In the genomic region with DNA sequence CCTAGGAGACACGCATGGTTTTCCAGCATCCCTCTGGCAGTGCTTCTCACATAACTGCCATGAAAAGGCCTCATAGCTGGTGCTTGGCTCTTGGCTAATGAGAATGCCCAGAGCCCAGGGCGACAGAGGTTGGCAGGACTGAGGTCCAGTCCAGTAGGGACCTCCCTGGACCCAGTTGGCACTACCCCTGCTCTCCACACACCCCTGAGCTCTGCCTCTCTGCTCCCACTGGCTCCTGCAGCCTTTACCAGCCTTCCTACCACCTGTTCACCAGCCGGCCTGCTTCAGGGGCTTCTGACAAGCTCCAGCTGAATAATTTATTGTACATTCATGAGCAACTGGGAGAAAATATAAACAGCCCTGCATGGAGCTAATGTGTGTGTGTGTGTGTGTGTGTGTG, we compare ENCODE assay signal across 30 mouse cellular contexts.
DNase-seq lines count a peak whose midpoint lies in the region; ATAC-seq and TF ChIP-seq lines count a peak whose summit lies in the region.
"Had no signal": no experiment of that assay in that cellular context is flagged by ENCODE, and none has a peak within 500 bp of the region (broad histone marks: within the 10 kb centered on the region; RNA-seq: fewer than 3 reads in every experiment).

No protein-coding gene starts in this region.

- peak; percentile 55 for DNase-seq in brain, embryonic 14.5 days (ENCODE audit: low read depth)
- no peak for DNase-seq in thymus, adult 2 months
- DNase-seq in gastrocnemius, adult 2 months = no peak
- DNase-seq: adrenal gland, postnatal 10 days; cerebellum, adult 18-20 months; gastrocnemius, postnatal 14 days; heart, adult 18-20 months; heart, postnatal 4 days; kidney, adult 18-20 months; kidney, postnatal 36 days; layer of hippocampus, postnatal 36 days; liver, embryonic 13.5 days; lung, adult 18-20 months; lung, postnatal 4 days; thymus, adult 18-20 months; thymus, postnatal 36 days had no signal

- no peak for TF ChIP-seq POLR2A in brain, embryonic 14.5 days (IDR thresholded peaks at IDR 0.05; ENCODE audit: borderline replicate concordance, extremely low read depth, insufficient read depth, insufficient read length, poor library complexity, severe bottlenecking)
- TF ChIP-seq POLR2A in thymus, adult 2 months (IDR thresholded peaks at IDR 0.05; ENCODE audit: control insufficient read depth, extremely low read depth, insufficient read depth, low read length, poor library complexity) = no peak

- H3K27me3 ChIP-seq in forebrain, embryonic 13.5 days = no peaks in the 10 kb centered on the region
- no peaks in the 10 kb centered on the region for H3K27me3 ChIP-seq in forebrain, embryonic 12.5 days
- no peaks in the 10 kb centered on the region for H3K27me3 ChIP-seq in intestine, embryonic 15.5 days (replicated peaks)
- no peaks in the 10 kb centered on the region for H3K27me3 ChIP-seq in intestine, postnatal 0 days (replicated peaks; ENCODE audit: control insufficient read depth, insufficient read depth, low read length)
- no peaks in the 10 kb centered on the region for H3K27me3 ChIP-seq in limb, embryonic 12.5 days
- H3K27me3 ChIP-seq in thymus, adult 2 months (ENCODE audit: control insufficient read depth, insufficient read depth, low read length) = no peaks in the 10 kb centered on the region
- H3K27me3 ChIP-seq: hindbrain, embryonic 13.5 days; limb, embryonic 15.5 days; liver, embryonic 13.5 days; neural tube, embryonic 12.5 days had no signal

- no peak for TF ChIP-seq CTCF in intestine, postnatal 0 days (IDR thresholded peaks at IDR 0.05; ENCODE audit: low read depth)
- no peak for TF ChIP-seq CTCF in brain, embryonic 14.5 days (IDR thresholded peaks at IDR 0.05; ENCODE audit: borderline replicate concordance, extremely low read depth, insufficient read depth, insufficient read length)
- no peak for TF ChIP-seq CTCF in thymus, adult 2 months (IDR thresholded peaks at IDR 0.05; ENCODE audit: borderline replicate concordance, control insufficient read depth, extremely low read depth, insufficient read depth, low read length, poor library complexity)
- TF ChIP-seq CTCF in gastrocnemius, adult 2 months (IDR thresholded peaks at IDR 0.05) = no peak

- no peaks in the 10 kb centered on the region for H3K9me3 ChIP-seq in forebrain, embryonic 13.5 days (replicated peaks)
- H3K9me3 ChIP-seq in forebrain, embryonic 12.5 days = no peaks in the 10 kb centered on the region
- no peaks in the 10 kb centered on the region for H3K9me3 ChIP-seq in intestine, embryonic 15.5 days
- H3K9me3 ChIP-seq in intestine, postnatal 0 days (ENCODE audit: control insufficient read depth) = no peaks in the 10 kb centered on the region
- 0 out of 2 replicates have a peak, but pooled peaks cover 3% of the 10 kb centered on the region for H3K9me3 ChIP-seq in limb, embryonic 12.5 days
- H3K9me3 ChIP-seq: hindbrain, embryonic 13.5 days; limb, embryonic 15.5 days; liver, embryonic 13.5 days; megakaryocyte, embryonic 14.5 days; midbrain, embryonic 12.5 days; neural tube, embryonic 12.5 days had no signal

- no peak overlapping the region for H3K27ac ChIP-seq in forebrain, embryonic 13.5 days
- no peak overlapping the region for H3K27ac ChIP-seq in forebrain, embryonic 12.5 days
- 0 out of 2 replicates have a peak overlapping the region, but pooled peaks have one; percentile 36 for H3K27ac ChIP-seq in intestine, embryonic 15.5 days
- no peak overlapping the region for H3K27ac ChIP-seq in intestine, postnatal 0 days (ENCODE audit: low read depth, low read length)
- 0 out of 2 replicates have a peak overlapping the region, but pooled peaks have one; percentile 29 for H3K27ac ChIP-seq in limb, embryonic 12.5 days
- H3K27ac ChIP-seq in thymus, adult 2 months (ENCODE audit: control insufficient read depth, insufficient read depth, low read length) = no peak overlapping the region
- H3K27ac ChIP-seq in gastrocnemius, adult 2 months = no peak overlapping the region
- H3K27ac ChIP-seq: hindbrain, embryonic 13.5 days; limb, embryonic 15.5 days; liver, embryonic 13.5 days; midbrain, embryonic 12.5 days; neural tube, embryonic 12.5 days had no signal

- WGBS in forebrain, embryonic 13.5 days = 72% methylated on average over 3 of the region's 3 CpGs
- WGBS in forebrain, embryonic 12.5 days = 74% methylated on average over 3 of the region's 3 CpGs
- 39% methylated on average over 3 of the region's 3 CpGs for WGBS in intestine, embryonic 15.5 days
- WGBS in intestine, postnatal 0 days = 60% methylated on average over 3 of the region's 3 CpGs
- 45% methylated on average over 3 of the region's 3 CpGs for WGBS in limb, embryonic 12.5 days
- 94% methylated on average over 3 of the region's 3 CpGs for WGBS in thymus, adult 2 months

- intact Hi-C loops in gastrocnemius, adult 2 months (cut with DNase I) = no loop called here

- peak; percentile 27; the same call in 1 of the 2 replicates for ATAC-seq in forebrain, embryonic 13.5 days
- ATAC-seq in forebrain, embryonic 12.5 days (ENCODE audit: low FRiP score) = no peak
- no peak for ATAC-seq in intestine, embryonic 15.5 days
- ATAC-seq in intestine, postnatal 0 days = no peak
- ATAC-seq in limb, embryonic 12.5 days (ENCODE audit: insufficient number of reproducible peaks, insufficient read depth, low FRiP score, low TSS enrichment, low read depth) = no peak
- ATAC-seq: lung, postnatal 0 days; Patski had no signal

- H3K36me3 ChIP-seq in forebrain, embryonic 13.5 days (ENCODE audit: poor library complexity, severe bottlenecking) = no peaks in the 10 kb centered on the region
- no peaks in the 10 kb centered on the region for H3K36me3 ChIP-seq in forebrain, embryonic 12.5 days (replicated peaks)
- no peaks in the 10 kb centered on the region for H3K36me3 ChIP-seq in intestine, embryonic 15.5 days
- H3K36me3 ChIP-seq in intestine, postnatal 0 days (ENCODE audit: control insufficient read depth, insufficient read depth) = no peaks in the 10 kb centered on the region
- H3K36me3 ChIP-seq in limb, embryonic 12.5 days = no peaks in the 10 kb centered on the region
- H3K36me3 ChIP-seq in thymus, adult 2 months (ENCODE audit: control insufficient read depth, insufficient read depth, low read length) = no peaks in the 10 kb centered on the region
- H3K36me3 ChIP-seq: heart, embryonic 12.5 days; hindbrain, embryonic 13.5 days; limb, embryonic 15.5 days; liver, embryonic 13.5 days; midbrain, embryonic 12.5 days; neural tube, embryonic 12.5 days had no signal

- H3K4me2 ChIP-seq in forebrain, embryonic 13.5 days = no peak overlapping the region
- no peak overlapping the region for H3K4me2 ChIP-seq in forebrain, embryonic 12.5 days
- H3K4me2 ChIP-seq in intestine, embryonic 15.5 days (replicated peaks) = no peak overlapping the region
- no peak overlapping the region for H3K4me2 ChIP-seq in intestine, postnatal 0 days (replicated peaks; ENCODE audit: low read depth)
- no peak overlapping the region for H3K4me2 ChIP-seq in limb, embryonic 12.5 days
- H3K4me2 ChIP-seq: heart, embryonic 12.5 days; hindbrain, embryonic 13.5 days; limb, embryonic 15.5 days; liver, embryonic 13.5 days; midbrain, embryonic 12.5 days; neural tube, embryonic 12.5 days had no signal

- no peak overlapping the region for H3K4me3 ChIP-seq in forebrain, embryonic 13.5 days
- H3K4me3 ChIP-seq in forebrain, embryonic 12.5 days (replicated peaks) = no peak overlapping the region
- H3K4me3 ChIP-seq in intestine, embryonic 15.5 days (replicated peaks) = no peak overlapping the region
- H3K4me3 ChIP-seq in intestine, postnatal 0 days (ENCODE audit: low read depth, low read length) = no peak overlapping the region
- no peak overlapping the region for H3K4me3 ChIP-seq in limb, embryonic 12.5 days (replicated peaks)
- no peak overlapping the region for H3K4me3 ChIP-seq in thymus, adult 2 months (ENCODE audit: control insufficient read depth, insufficient read depth, low read length)
- H3K4me3 ChIP-seq in gastrocnemius, adult 2 months = no peak overlapping the region
- H3K4me3 ChIP-seq: heart, embryonic 12.5 days; hindbrain, embryonic 13.5 days; limb, embryonic 15.5 days; liver, embryonic 13.5 days; megakaryocyte, embryonic 14.5 days; midbrain, embryonic 12.5 days; myocyte; neural tube, embryonic 12.5 days had no signal

- no peak overlapping the region for H3K9ac ChIP-seq in forebrain, embryonic 13.5 days
- H3K9ac ChIP-seq in forebrain, embryonic 12.5 days = no peak overlapping the region
- no peak overlapping the region for H3K9ac ChIP-seq in intestine, embryonic 15.5 days
- no peak overlapping the region for H3K9ac ChIP-seq in intestine, postnatal 0 days (ENCODE audit: low read depth, low read length)
- no peak overlapping the region for H3K9ac ChIP-seq in limb, embryonic 12.5 days (replicated peaks)
- H3K9ac ChIP-seq: heart, embryonic 12.5 days; hindbrain, embryonic 13.5 days; limb, embryonic 15.5 days; liver, embryonic 13.5 days; midbrain, embryonic 12.5 days; neural tube, embryonic 12.5 days had no signal

- peaks cover 6% of the 10 kb centered on the region for H3K4me1 ChIP-seq in forebrain, embryonic 13.5 days
- peaks cover 7% of the 10 kb centered on the region for H3K4me1 ChIP-seq in forebrain, embryonic 12.5 days
- H3K4me1 ChIP-seq in intestine, embryonic 15.5 days (replicated peaks) = peaks cover 6% of the 10 kb centered on the region
- no peaks in the 10 kb centered on the region for H3K4me1 ChIP-seq in intestine, postnatal 0 days (replicated peaks; ENCODE audit: control insufficient read depth, insufficient read depth, low read length)
- H3K4me1 ChIP-seq in limb, embryonic 12.5 days (replicated peaks) = peaks cover 21% of the 10 kb centered on the region
- no peaks in the 10 kb centered on the region for H3K4me1 ChIP-seq in thymus, adult 2 months (replicated peaks; ENCODE audit: control insufficient read depth, insufficient read depth, low read length)
- H3K4me1 ChIP-seq: liver, embryonic 13.5 days had no signal

Comparison
In these comparisons a context has a peak if more than half of its experiments do, and no peak if none do; other contexts are left out.
1. H3K27ac ChIP-seq: peak in intestine, embryonic 15.5 days (single experiment) and limb, embryonic 12.5 days (single experiment); none in forebrain, embryonic 13.5 days (single experiment), forebrain, embryonic 12.5 days (single experiment), intestine, postnatal 0 days (single experiment), thymus, adult 2 months (single experiment) and gastrocnemius, adult 2 months (single experiment).